Mouse (Mus musculus): Measurements from ENCODE around the gene Bok.
"Not testable (repeated sequence)": the region's sequence is repeated elsewhere in the genome, so short reads cannot be mapped to it uniquely, and the experiment has no call there.

Bok gene

GRCm38 (mm10) chr1:93685401-93686244 is at the start of gene Bok:
Gene Bok, plus strand, starts transcription at chr1:93685660.
- DNase-seq = peak; percentile 99

- DNase-seq = no peak
Measured at GRCm38 (mm10) chr1:93636211-93636897, 49.1 kb upstream of the Bok start.

GRCm38 (mm10) chr1:93641978-93642377 is 43.5 kb upstream of the Bok start:
- no peak for DNase-seq

DNA sequence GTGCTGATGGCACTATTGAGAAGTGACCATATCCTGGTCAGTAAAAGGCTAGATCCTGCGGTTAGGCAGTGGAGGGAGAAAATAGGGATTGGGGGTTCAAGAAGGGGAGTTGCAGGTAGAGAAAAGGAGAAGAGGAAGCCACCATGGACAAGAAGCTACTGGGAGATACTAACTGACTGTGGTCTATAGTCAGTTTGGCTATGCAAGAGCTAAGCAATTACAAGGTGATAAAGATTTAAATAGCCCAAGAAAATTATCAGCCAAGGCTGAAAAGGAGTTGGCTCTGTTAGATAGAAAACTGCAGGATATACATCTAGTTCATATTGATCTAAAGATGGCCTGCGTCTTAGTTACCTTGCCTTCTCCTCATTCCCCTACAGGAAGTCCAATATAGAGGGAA is 42.8 kb upstream of the Bok start:
- DNase-seq = no peak

DNA sequence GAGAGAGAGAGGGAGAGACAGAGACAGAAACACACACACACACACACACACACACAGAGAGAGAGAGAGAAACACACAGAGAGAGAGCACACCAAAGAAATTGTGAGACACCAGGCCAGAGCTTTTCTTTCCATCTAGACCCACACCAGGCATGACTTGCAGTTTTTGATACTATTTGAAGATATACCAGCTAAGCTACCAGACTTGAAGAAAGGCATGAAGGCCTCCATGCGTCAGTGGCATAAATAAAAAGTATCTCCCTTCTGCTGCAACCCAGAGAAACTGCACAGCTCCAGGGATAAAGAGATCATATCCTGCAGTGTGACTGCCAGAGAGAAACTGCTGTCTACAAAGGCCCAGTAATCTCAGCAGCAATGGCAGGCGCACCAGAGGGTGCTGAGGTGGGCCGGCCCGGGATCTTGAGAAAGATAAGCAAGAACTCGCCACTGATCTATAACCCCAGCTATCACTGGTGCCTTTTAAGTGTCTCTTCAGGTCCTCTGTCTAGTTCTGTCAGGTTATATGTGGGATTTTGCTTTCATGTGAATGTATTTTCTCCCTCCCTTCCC is 35.8 kb upstream of the Bok start:
- DNase-seq = no peak

DNA sequence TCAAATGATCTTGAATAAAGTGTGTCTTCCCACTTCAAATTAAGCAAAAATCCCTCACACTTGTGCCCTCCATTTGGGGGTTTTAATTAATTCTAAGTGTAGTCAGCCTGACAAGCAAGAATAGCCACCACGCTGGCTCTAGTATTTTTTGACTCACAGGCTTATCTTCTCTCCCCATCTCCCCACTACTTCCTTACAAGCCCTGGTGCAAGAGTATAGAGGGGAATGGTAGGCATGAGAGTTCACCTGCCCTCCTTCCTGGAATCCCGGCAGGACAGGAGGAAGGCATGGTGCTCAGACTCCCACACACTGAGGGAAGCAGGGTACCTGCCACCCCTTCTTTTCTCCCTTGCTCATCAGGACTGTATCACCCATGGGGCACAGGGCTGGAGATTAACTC is 31.2 kb upstream of the Bok start:
- DNase-seq = no peak

GRCm38 (mm10) chr1:93654798-93655197 is 30.7 kb upstream of the Bok start:
- DNase-seq = no peak

DNA sequence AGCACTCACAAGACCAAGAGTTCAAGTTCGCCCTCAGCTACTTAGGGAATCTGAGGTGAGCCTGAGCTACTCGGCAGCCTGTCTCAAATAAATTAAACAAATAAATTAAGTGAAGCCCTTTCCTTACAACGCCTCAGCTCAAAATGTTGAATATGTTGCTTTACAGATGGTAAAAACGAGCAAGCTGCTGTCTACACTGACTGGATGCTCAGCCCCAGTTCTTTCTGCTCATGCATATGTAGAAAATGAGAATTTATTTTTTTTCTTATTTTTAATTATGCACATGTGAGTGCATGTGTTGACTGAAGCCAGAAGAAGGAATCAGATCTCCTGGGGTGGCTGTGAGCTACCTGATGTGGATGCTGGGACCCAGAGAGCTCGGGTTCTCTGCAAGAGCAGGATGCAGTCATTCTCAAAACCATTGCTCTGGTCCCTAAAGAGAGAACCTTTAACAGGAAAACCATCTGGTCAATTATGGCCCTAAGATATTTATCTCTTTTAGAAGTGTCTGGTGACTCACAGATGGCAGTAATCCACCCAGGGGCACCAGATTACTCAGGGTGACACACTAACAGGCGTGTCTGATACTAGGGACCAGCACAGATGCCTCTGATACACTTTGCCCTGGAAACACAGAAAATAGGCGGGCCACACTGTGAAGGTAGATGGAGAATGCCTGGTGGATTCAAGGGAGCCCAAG is 29.0 kb upstream of the Bok start:
- DNase-seq = no peak

DNA sequence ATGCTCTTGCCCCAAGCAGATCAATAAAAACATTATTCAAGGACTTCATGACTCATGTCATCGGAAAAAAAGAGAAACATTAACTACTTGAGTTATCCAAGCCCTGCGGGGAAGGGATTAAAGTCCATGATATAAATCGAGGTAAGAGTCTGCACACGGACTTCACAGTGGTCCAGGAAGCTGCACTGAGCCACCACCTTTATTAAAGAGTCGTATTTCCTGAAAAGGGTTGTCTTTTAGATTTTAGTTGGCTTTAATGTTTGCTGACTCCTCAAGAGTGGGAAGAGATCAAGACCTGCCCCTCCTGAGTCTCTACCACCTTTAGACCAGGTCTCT is 28.5 kb upstream of the Bok start:
- DNase-seq = no peak

GRCm38 (mm10) chr1:93658559-93658958 is 26.9 kb upstream of the Bok start, which contains the start of gene Stk25:
Gene Stk25, minus strand, starts transcription at chr1:93658659.
- DNase-seq = not testable (repeated sequence)

- DNase-seq = peak; percentile 89
Measured at GRCm38 (mm10) chr1:93667760-93668400, 17.6 kb upstream of the Bok start.

- peak; percentile 99 for DNase-seq
Measured at GRCm38 (mm10) chr1:93668791-93669548, 16.5 kb upstream of the Bok start.

DNA sequence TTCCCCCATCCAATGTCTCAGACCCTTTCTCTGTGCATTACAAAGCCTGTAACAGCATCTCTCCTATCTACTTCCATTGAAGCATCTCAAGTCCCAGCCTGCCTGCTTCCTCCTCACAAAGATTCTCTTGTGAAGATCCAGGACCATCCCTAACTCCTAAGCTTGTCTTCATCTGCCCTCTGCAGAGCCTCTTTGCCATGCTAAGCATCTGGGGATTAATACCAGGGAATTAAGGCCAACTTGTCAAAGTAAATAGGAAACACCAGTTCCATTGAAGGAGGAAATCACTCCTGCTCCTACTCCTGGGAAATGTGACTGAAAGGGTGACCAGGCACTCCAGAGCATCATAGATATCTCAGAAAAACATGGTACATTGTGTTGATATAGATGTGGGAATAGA is 15.5 kb upstream of the Bok start:
- DNase-seq = no peak

- no peak for DNase-seq
Measured at GRCm38 (mm10) chr1:93672682-93673081, 12.8 kb upstream of the Bok start.

DNA sequence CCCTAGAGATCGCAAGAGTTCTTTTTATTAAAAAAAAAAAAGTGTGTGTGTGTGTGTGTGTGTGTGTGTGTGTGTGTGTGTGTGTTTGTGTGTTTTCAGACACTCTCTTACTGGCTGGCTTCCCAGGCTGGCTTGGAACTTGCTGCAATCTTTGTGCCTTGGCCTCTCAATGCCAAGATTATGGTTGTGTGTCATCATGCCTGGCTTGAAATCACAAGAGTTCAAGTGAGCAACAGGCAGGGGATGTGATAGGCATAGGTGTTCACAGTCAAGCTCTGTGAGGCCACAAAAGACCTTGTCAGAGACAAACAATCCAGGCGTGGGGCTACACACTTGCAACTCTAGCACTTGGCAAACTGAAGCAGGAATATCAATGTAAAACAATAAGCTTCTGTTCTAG is 7.1 kb upstream of the Bok start:
- peak; percentile 95 for DNase-seq

DNA sequence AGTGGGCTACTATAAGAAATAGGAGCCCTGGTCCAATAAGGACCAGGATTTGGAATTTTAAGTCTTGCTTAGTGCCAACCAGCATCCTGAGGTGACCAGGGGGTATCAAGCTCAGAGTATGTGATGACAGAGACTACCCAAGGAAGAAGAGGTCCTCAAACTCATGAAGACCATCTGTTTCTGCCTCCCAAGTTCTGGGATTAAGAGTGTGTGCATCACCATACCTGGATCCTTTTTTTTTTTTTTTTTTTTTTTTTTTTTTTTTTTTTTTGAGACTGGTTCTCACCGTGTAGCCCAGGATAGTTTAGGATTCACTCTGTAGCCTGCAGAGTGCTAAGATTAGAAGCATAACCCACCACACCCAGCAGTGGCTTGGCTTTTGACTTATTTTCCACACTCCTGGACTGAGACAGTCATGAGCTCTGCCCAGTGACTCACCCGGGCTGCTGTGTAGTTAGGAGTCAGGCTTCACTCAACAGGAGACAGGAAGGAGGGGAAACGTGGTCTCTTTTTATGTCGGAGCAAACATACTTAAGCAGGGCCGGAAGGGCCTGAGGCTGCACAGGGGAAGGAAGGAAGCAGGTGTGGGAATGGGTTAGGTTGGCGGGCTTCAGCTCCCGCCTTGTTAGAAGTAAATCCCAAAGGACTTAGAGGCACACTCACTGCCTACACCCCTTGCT is 5.4 kb upstream of the Bok start:
- peak; percentile 98 for DNase-seq

DNA sequence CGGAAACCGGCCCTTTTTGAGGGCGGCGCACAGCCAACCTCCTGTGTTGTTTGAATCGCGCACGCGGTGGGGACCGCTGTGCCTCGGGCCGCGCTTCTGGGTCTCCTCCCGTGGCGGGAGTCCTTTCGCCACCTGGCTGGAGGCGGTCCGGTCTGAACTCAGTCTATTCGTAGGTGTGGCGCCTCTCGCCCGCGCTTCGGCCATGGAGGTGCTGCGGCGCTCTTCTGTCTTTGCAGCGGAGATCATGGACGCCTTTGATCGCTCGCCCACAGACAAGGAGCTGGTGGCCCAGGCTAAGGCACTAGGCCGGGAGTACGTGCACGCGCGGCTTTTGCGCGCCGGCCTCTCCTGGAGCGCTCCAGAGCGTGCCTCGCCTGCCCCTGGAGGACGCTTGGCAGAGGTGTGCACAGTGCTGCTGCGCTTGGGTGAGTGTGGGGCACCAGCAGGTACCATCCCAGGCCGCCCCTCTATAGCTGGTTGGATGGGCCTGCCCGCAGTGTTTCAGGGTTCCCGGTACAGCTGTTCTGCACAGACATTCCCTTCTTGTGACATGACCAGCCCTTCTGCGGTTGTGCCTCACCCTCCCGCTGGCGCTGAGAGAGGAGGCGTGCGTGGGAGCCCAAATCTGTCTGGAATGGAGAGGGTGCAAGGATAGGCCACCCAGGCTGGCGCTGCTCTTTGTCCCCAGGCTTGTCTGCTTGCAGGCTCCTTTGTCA is 943 bp downstream of the Bok start:
- DNase-seq = peak; percentile 95

GRCm38 (mm10) chr1:93686961-93687320 is 1.5 kb downstream of the Bok start:
- DNase-seq = peak; percentile 92

DNA sequence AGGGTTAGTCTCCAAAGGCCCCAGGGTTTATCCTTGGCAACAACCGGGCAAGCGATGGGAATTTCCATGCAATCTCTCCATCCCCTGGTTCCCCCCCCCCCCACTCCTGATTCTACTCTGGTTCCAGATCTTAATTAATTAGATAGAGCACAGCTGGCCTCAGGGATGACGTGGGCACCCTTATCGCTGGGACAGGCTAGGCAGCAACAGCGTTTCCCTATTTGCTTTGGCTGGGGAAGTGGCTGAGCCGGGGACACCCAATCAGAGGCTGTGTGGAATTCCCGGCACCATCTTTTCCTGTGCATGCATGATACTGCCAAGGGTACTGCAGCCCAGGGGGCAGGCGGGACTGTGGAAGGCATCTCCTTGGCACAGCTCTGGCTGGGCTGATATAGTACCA is 2.7 kb downstream of the Bok start:
- DNase-seq = peak; percentile 98

GRCm38 (mm10) chr1:93689901-93690496 is 4.5 kb downstream of the Bok start:
- DNase-seq = no peak

GRCm38 (mm10) chr1:93691106-93691505 is 5.6 kb downstream of the Bok start:
- no peak for DNase-seq

Measured in heart, adult 11 months (tissue).